Mouse (Mus musculus): ENCODE data around the gene Btc.

Btc gene

GRCm38 (mm10) chr5:91320348-91320747 lies 82.4 kb downstream of the Btc start:
- no peak for DNase-seq (ENCODE audit: low spot score in 2 of 2)

GRCm38 (mm10) chr5:91313971-91314370 lies 88.8 kb downstream of the Btc start:
- DNase-seq (ENCODE audit: low spot score in 2 of 2): no peak

GRCm38 (mm10) chr5:91311767-91312166 lies 91.0 kb downstream of the Btc start:
- no peak for DNase-seq (ENCODE audit: low spot score in 2 of 2)

- no peak for DNase-seq (ENCODE audit: low spot score in 2 of 2)
Measured at GRCm38 (mm10) chr5:91308576-91308975, 94.2 kb downstream of the Btc start.

- DNase-seq (ENCODE audit: low spot score in 2 of 2): no peak
Measured at GRCm38 (mm10) chr5:91307907-91308306, 94.9 kb downstream of the Btc start.

Measured in spleen, postnatal 10 days (tissue).